Mouse (Mus musculus) large intestine, adult 2 months (tissue): ENCODE data around the gene Vsir. TPM values are rescaled to one million over a fixed set of nuclear protein-coding genes. Genes with fewer than 3 reads are reported as not detected.
A peak's percentile ranks its signal among the peaks of the same experiment; 100 is the strongest.

Experiments used
- DNase-seq: peaks from one replicate; pipeline ENCODE4 v3.0.0-alpha.2; 2012; ENCODE audit warnings: low read depth, low spot score
- WGBS: fragments of 180-500 bp; shearing (Covaris S2); methylation state at CpG from one replicate; pipeline ENCODE4 v1.1.7; 2018; 5-methylcytosine and 5-hydroxymethylcytosine counted together
- polyA plus RNA-seq: library from polyadenylated mRNA; depleted of rRNA; stranded (reverse); fragments of >200 nt; gene quantifications from 2 replicates; pipeline ENCODE4 v1.2.3, GENCODE M21; 2012; rRNA removed

Vsir gene
- polyA plus RNA-seq, 1 experiment = 22.6 TPM

- DNase-seq = peak; percentile 7
- WGBS = 9% methylated on average over 3 of the region's 3 CpGs
Observed at GRCm38 (mm10) chr10:60418137-60418536, 71.5 kb downstream of the Vsir start.

- WGBS = 14% methylated on average over 4 of the region's 4 CpGs
- DNase-seq = no peak
Observed at GRCm38 (mm10) chr10:60419624-60420023, 73.0 kb downstream of the Vsir start.

Other genes starting within 250 kb of the Vsir start
- gene Spock2, start 240.6 kb upstream of the Vsir start, polyA plus RNA-seq = 3.6 and 3.7 TPM in 2 replicates
- gene Chst3, start 127.6 kb upstream of the Vsir start, polyA plus RNA-seq = 3.1 and 3.3 TPM in 2 replicates
- 644 and 784 TPM in 2 replicates for gene Psap, start 69.2 kb upstream of the Vsir start, polyA plus RNA-seq
- 0.27 and 0.30 TPM in 2 replicates for gene Gm17455, start 52.9 kb downstream of the Vsir start, polyA plus RNA-seq